Mouse (Mus musculus): ENCODE measurements around the gene Hectd4.

DNA sequence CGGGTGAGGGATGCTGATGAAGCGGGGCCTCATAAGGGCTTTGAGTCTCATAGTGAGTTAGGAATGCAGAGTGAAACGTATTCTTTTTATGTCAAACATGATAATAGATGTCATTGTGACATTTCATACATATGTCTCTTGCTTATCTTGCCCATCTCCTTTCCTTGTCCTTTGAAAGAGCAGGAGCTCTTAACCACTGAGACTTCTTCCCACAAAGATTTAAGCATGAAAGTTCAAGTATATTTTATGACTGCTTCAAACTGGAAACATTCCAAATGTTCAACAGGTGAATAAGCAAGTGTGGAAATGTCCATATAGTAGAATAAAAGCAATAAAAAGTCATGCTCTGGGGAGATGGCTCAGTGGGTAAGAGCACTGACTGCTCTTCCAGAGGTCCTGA is 6.4 kb downstream of the Hectd4 start:
- TF ChIP-seq POLR2A (IDR thresholded peaks at IDR 0.05; ENCODE audit: low read depth, low read length), result no peak
- TF ChIP-seq SIN3A (IDR thresholded peaks at IDR 0.05; ENCODE audit: low read length), result no peak
- no peak for TF ChIP-seq E2F4 (IDR thresholded peaks at IDR 0.05; ENCODE audit: insufficient replicate concordance, low read depth, low read length)
- TF ChIP-seq USF1 (IDR thresholded peaks at IDR 0.05; ENCODE audit: low read depth, low read length), result no peak
- no peak for TF ChIP-seq UBTF (IDR thresholded peaks at IDR 0.05; ENCODE audit: low read depth, low read length)
- TF ChIP-seq TCF12 (IDR thresholded peaks at IDR 0.05; ENCODE audit: low read depth, low read length), result no peak
- no peak for TF ChIP-seq CTCF (conservative IDR thresholded peaks at IDR 0.05 in 1 of 2, IDR thresholded peaks at IDR 0.05 in 1 of 2; ENCODE audit: low read depth in 2 of 2, low read length in 2 of 2)
- no peak for TF ChIP-seq MEF2A (IDR thresholded peaks at IDR 0.05; ENCODE audit: borderline replicate concordance, low read depth, low read length)
- no peak for TF ChIP-seq NELFE (IDR thresholded peaks at IDR 0.05; ENCODE audit: low read depth, low read length)
